Mouse (Mus musculus): ENCODE results near the gene Bub1b. TPM values are rescaled to one million over a fixed set of nuclear protein-coding genes. Genes with fewer than 3 reads are reported as not detected.
"Not testable (repeated sequence)": the region's sequence is repeated elsewhere in the genome, so short reads cannot be mapped to it uniquely, and the experiment has no call there.

The Bub1b gene
- polyA plus RNA-seq, 1 experiment from 2014 or later = 112 TPM

GRCm38 (mm10) chr2:118637258-118637657, 39.2 kb downstream of the Bub1b start:
- no peak for DNase-seq (ENCODE audit: low spot score)
- WGBS = 86% methylated on average over 5 of the region's 5 CpGs
- no peak overlapping the region for H3K9ac ChIP-seq (ENCODE audit: low read length)
- no peaks in the 10 kb centered on the region for H3K9me3 ChIP-seq (ENCODE audit: control insufficient read depth, low read length)
- peaks cover 17% of the 10 kb centered on the region for H3K36me3 ChIP-seq (ENCODE audit: control insufficient read depth, insufficient read depth, low read length)
- no peaks in the 10 kb centered on the region for H3K27me3 ChIP-seq (ENCODE audit: control insufficient read depth, insufficient read depth, low read length)
- no peak overlapping the region for H3K4me3 ChIP-seq (ENCODE audit: low read depth, low read length)
- H3K4me1 ChIP-seq (ENCODE audit: control insufficient read depth, insufficient read depth, low read length) = no peaks in the 10 kb centered on the region
- ATAC-seq (ENCODE audit: insufficient read depth, low FRiP score, low TSS enrichment) = no peak
- no peak overlapping the region for H3K27ac ChIP-seq (ENCODE audit: low read depth, low read length)
- no peak overlapping the region for H3K4me2 ChIP-seq (ENCODE audit: low read depth)

GRCm38 (mm10) chr2:118637888-118638526, 40.0 kb downstream of the Bub1b start:
- Histone ChIP-seq H3K27ac (ENCODE audit: low read depth, low read length) (no peak overlapping the region), H3K9ac (ENCODE audit: low read length) (no peak overlapping the region), H3K36me3 (ENCODE audit: control insufficient read depth, insufficient read depth, low read length) (peaks cover 17% of the 10 kb centered on the region), H3K4me2 (ENCODE audit: low read depth) (no peak overlapping the region), H3K4me1 (ENCODE audit: control insufficient read depth, insufficient read depth, low read length) (no peaks in the 10 kb centered on the region), H3K27me3 (ENCODE audit: control insufficient read depth, insufficient read depth, low read length) (no peaks in the 10 kb centered on the region), H3K9me3 (ENCODE audit: control insufficient read depth, low read length) (no peaks in the 10 kb centered on the region), H3K4me3 (ENCODE audit: low read depth, low read length) (no peak overlapping the region)
- DNase-seq (ENCODE audit: low spot score) (peak; percentile 71), ATAC-seq (ENCODE audit: insufficient read depth, low FRiP score, low TSS enrichment) (no peak)
- 51% methylated on average over 8 of the region's 8 CpGs for WGBS

- peaks cover 16% of the 10 kb centered on the region for H3K36me3 ChIP-seq (ENCODE audit: control insufficient read depth, insufficient read depth, low read length)
- ATAC-seq (ENCODE audit: insufficient read depth, low FRiP score, low TSS enrichment) (no peak), DNase-seq (ENCODE audit: low spot score) (no peak)
- no peaks in the 10 kb centered on the region for H3K9me3 ChIP-seq (ENCODE audit: control insufficient read depth, low read length)
- no peak overlapping the region for H3K9ac ChIP-seq (ENCODE audit: low read length)
- no peaks in the 10 kb centered on the region for H3K27me3 ChIP-seq (ENCODE audit: control insufficient read depth, insufficient read depth, low read length)
- 96% methylated on average over 8 of the region's 8 CpGs for WGBS
- H3K4me2 ChIP-seq (ENCODE audit: low read depth) = no peak overlapping the region
- no peaks in the 10 kb centered on the region for H3K4me1 ChIP-seq (ENCODE audit: control insufficient read depth, insufficient read depth, low read length)
- no peak overlapping the region for H3K27ac ChIP-seq (ENCODE audit: low read depth, low read length)
- no peak overlapping the region for H3K4me3 ChIP-seq (ENCODE audit: low read depth, low read length)
These were observed 40.7 kb downstream of the Bub1b start for GRCm38 (mm10) chr2:118638686-118639085.

- WGBS = 75% methylated on average over 2 of the region's 2 CpGs
- H3K36me3 ChIP-seq (ENCODE audit: control insufficient read depth, insufficient read depth, low read length) = peaks cover 12% of the 10 kb centered on the region
These were observed 43.1 kb downstream of the Bub1b start for GRCm38 (mm10) chr2:118641147-118641546.

DNA sequence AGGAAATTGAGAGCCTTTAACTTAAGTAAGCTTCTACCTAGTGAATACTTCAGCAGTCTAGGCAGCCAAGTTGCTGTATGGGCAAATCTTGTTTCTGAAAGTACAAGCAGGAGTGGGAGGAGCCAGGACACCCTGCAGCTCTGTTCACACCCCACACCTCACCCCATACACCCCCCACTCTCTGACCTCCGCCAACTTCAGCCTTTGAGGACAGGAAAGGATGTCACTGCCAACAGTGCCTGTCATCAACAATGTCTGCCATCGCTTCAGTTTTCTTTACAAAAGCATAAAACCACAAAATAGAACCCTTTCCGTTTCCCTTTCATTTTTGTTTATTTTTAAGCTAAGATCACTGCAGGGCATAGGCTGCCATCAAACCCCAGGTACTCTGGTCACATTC, 44.4 kb downstream of the Bub1b start:
- Histone ChIP-seq H3K27ac (ENCODE audit: low read depth, low read length) (no peak overlapping the region), H3K4me3 (ENCODE audit: low read depth, low read length) (no peak overlapping the region), H3K27me3 (ENCODE audit: control insufficient read depth, insufficient read depth, low read length) (no peaks in the 10 kb centered on the region), H3K9me3 (ENCODE audit: control insufficient read depth, low read length) (no peaks in the 10 kb centered on the region), H3K4me1 (ENCODE audit: control insufficient read depth, insufficient read depth, low read length) (no peaks in the 10 kb centered on the region), H3K36me3 (ENCODE audit: control insufficient read depth, insufficient read depth, low read length) (peaks cover 9% of the 10 kb centered on the region), H3K9ac (ENCODE audit: low read length) (no peak overlapping the region), H3K4me2 (ENCODE audit: low read depth) (no peak overlapping the region)
- ATAC-seq (ENCODE audit: insufficient read depth, low FRiP score, low TSS enrichment) (no peak), DNase-seq (ENCODE audit: low spot score) (no peak)
- WGBS = 84% methylated on average over 3 of the region's 3 CpGs

More at GRCm38 (mm10) chr2:118641147-118641546, 43.1 kb downstream of the Bub1b start:
- H3K4me1 ChIP-seq (ENCODE audit: control insufficient read depth, insufficient read depth, low read length) = no peaks in the 10 kb centered on the region
- no peak overlapping the region for H3K9ac ChIP-seq (ENCODE audit: low read length)
- H3K9me3 ChIP-seq (ENCODE audit: control insufficient read depth, low read length) = no peaks in the 10 kb centered on the region
- no peaks in the 10 kb centered on the region for H3K27me3 ChIP-seq (ENCODE audit: control insufficient read depth, insufficient read depth, low read length)
- ATAC-seq (ENCODE audit: insufficient read depth, low FRiP score, low TSS enrichment) = no peak
- no peak overlapping the region for H3K4me3 ChIP-seq (ENCODE audit: low read depth, low read length)
- H3K27ac ChIP-seq (ENCODE audit: low read depth, low read length) = no peak overlapping the region
- no peak for DNase-seq (ENCODE audit: low spot score)
- no peak overlapping the region for H3K4me2 ChIP-seq (ENCODE audit: low read depth)

- Histone ChIP-seq H3K9ac (ENCODE audit: low read length) (no peak overlapping the region), H3K4me3 (ENCODE audit: low read depth, low read length) (no peak overlapping the region), H3K4me2 (ENCODE audit: low read depth) (no peak overlapping the region), H3K36me3 (ENCODE audit: control insufficient read depth, insufficient read depth, low read length) (peaks cover 9% of the 10 kb centered on the region), H3K27ac (ENCODE audit: low read depth, low read length) (no peak overlapping the region), H3K4me1 (ENCODE audit: control insufficient read depth, insufficient read depth, low read length) (no peaks in the 10 kb centered on the region), H3K27me3 (ENCODE audit: control insufficient read depth, insufficient read depth, low read length) (no peaks in the 10 kb centered on the region), H3K9me3 (ENCODE audit: control insufficient read depth, low read length) (no peaks in the 10 kb centered on the region)
- ATAC-seq (ENCODE audit: insufficient read depth, low FRiP score, low TSS enrichment) (no peak), DNase-seq (ENCODE audit: low spot score) (no peak)
- 84% methylated on average over 3 of the region's 3 CpGs for WGBS
These were observed 44.9 kb downstream of the Bub1b start for GRCm38 (mm10) chr2:118642942-118643341.

GRCm38 (mm10) chr2:118646665-118647064, 48.7 kb downstream of the Bub1b start:
- no peak overlapping the region for H3K9ac ChIP-seq (ENCODE audit: low read length)
- H3K4me3 ChIP-seq (ENCODE audit: low read depth, low read length) = no peak overlapping the region
- no peak overlapping the region for H3K4me2 ChIP-seq (ENCODE audit: low read depth)
- no peaks in the 10 kb centered on the region for H3K9me3 ChIP-seq (ENCODE audit: control insufficient read depth, low read length)
- no peaks in the 10 kb centered on the region for H3K27me3 ChIP-seq (ENCODE audit: control insufficient read depth, insufficient read depth, low read length)
- 91% methylated on average over 5 of the region's 5 CpGs for WGBS
- ATAC-seq (ENCODE audit: insufficient read depth, low FRiP score, low TSS enrichment) (no peak), DNase-seq (ENCODE audit: low spot score) (no peak)
- no peaks in the 10 kb centered on the region for H3K4me1 ChIP-seq (ENCODE audit: control insufficient read depth, insufficient read depth, low read length)
- peaks cover 2% of the 10 kb centered on the region; the same call in 1 of the 2 replicates for H3K36me3 ChIP-seq (ENCODE audit: control insufficient read depth, insufficient read depth, low read length)
- H3K27ac ChIP-seq (ENCODE audit: low read depth, low read length) = no peak overlapping the region

GRCm38 (mm10) chr2:118650697-118651096, 52.7 kb downstream of the Bub1b start:
- H3K9me3 ChIP-seq (ENCODE audit: control insufficient read depth, low read length); H3K27me3 ChIP-seq (ENCODE audit: control insufficient read depth, insufficient read depth, low read length); DNase-seq (ENCODE audit: low spot score); H3K4me2 ChIP-seq (ENCODE audit: low read depth); H3K4me1 ChIP-seq (ENCODE audit: control insufficient read depth, insufficient read depth, low read length); H3K4me3 ChIP-seq (ENCODE audit: low read depth, low read length); ATAC-seq (ENCODE audit: insufficient read depth, low FRiP score, low TSS enrichment); H3K27ac ChIP-seq (ENCODE audit: low read depth, low read length); H3K9ac ChIP-seq (ENCODE audit: low read length); H3K36me3 ChIP-seq (ENCODE audit: control insufficient read depth, insufficient read depth, low read length): not testable (repeated sequence)
- WGBS = 82% methylated on average over 1 of the region's 2 CpGs

DNA sequence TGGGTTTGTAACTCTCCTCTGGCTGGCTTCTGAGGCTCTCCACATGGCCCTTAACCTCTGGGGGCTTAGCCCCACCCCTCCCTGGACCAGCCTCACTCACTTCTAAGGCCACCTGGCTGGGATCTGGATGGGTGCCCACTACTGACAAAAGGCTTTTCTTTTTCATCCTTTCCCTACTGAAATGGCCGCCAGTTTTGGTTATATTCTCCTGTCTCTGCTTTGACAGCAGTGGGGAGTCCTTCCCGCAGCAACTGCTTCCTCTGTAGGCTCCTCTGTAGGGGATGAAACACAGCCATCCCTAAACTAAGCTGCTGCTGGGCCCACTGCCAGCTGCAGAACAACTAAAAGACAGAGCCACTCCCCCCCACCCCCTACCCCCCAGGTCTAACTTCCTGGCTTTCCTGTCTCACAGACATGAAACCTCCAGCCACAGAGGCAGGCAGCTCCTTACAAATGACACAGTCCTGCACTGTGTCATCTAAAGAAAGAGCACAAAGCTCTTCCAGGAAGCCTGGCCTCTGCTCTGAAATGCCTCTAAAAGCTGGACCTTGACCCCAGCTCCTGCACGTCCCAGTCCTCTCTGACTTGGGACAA, 58.8 kb downstream of the Bub1b start:
- Histone ChIP-seq H3K9ac (ENCODE audit: low read length) (no peak overlapping the region), H3K4me2 (ENCODE audit: low read depth) (no peak overlapping the region), H3K27ac (ENCODE audit: low read depth, low read length) (no peak overlapping the region), H3K36me3 (ENCODE audit: control insufficient read depth, insufficient read depth, low read length) (no peaks in the 10 kb centered on the region), H3K4me1 (ENCODE audit: control insufficient read depth, insufficient read depth, low read length) (0 out of 2 replicates have a peak, but pooled peaks cover 7% of the 10 kb centered on the region), H3K9me3 (ENCODE audit: control insufficient read depth, low read length) (no peaks in the 10 kb centered on the region), H3K4me3 (ENCODE audit: low read depth, low read length) (no peak overlapping the region), H3K27me3 (ENCODE audit: control insufficient read depth, insufficient read depth, low read length) (no peaks in the 10 kb centered on the region)
- no peak for DNase-seq (ENCODE audit: low spot score)
- no peak for ATAC-seq (ENCODE audit: insufficient read depth, low FRiP score, low TSS enrichment)
- WGBS = 40% methylated on average over 3 of the region's 3 CpGs

All from neural tube, embryonic 11.5 days (tissue).